Mouse (Mus musculus) heart, embryonic 16.5 days (tissue): Measurements from ENCODE around the gene Casz1. TPM values are rescaled to one million over a fixed set of nuclear protein-coding genes. Genes with fewer than 3 reads are reported as not detected.

Source experiments
- ATAC-seq: fragments of 200-750 bp; cut with Nextera tagmentation; replicated peaks from 2 replicates; pipeline ENCODE4 v1.8.0; 2017; ENCODE audit warnings: moderate number of reproducible peaks; ENCODE audit not compliant: insufficient read depth, low FRiP score; ENCODE audit errors: extremely low read depth
- H3K27ac ChIP-seq: fragments of 300-500 bp; sonication (generic); 2 replicates; pipeline ENCODE4 v1.5.1; 2014; ENCODE audit warnings: mild to moderate bottlenecking, low read length, control low read depth, moderate library complexity
- H3K27me3 ChIP-seq: fragments of 300-500 bp; sonication (generic); 2 replicates; pipeline ENCODE4 v1.6.1; 2014; ENCODE audit warnings: low read length, mixed read lengths; ENCODE audit not compliant: control insufficient read depth, insufficient read depth
- H3K36me3 ChIP-seq: fragments of 300-500 bp; sonication (generic); 2 replicates; pipeline ENCODE4 v1.6.1; 2014; ENCODE audit not compliant: control insufficient read depth, insufficient read depth
- H3K4me1 ChIP-seq: fragments of 300-500 bp; sonication (generic); 2 replicates; pipeline ENCODE4 v1.6.1; 2014; ENCODE audit warnings: low read length, mixed read lengths; ENCODE audit not compliant: control insufficient read depth, insufficient read depth
- H3K4me2 ChIP-seq: fragments of 300-500 bp; sonication (generic); 2 replicates; pipeline ENCODE4 v1.6.1; 2014; ENCODE audit warnings: low read depth, mild to moderate bottlenecking, control low read depth, low read length
- H3K4me3 ChIP-seq: fragments of 300-500 bp; sonication (generic); 2 replicates; pipeline ENCODE4 v1.5.1; 2014; ENCODE audit warnings: mild to moderate bottlenecking, control low read depth, low read length
- H3K9ac ChIP-seq: fragments of 300-500 bp; sonication (generic); 2 replicates; pipeline ENCODE4 v1.6.1; 2014; ENCODE audit warnings: low read length, control low read depth
- H3K9me3 ChIP-seq: fragments of 300-500 bp; sonication (generic); replicated peaks from 2 replicates; pipeline ENCODE4 v1.6.1; 2016; ENCODE audit warnings: low read length; ENCODE audit not compliant: control insufficient read depth
- WGBS: fragments of 180-500 bp; shearing (Covaris S2); extraction: QIAGEN DNeasy Blood & Tissue Kit; methylation state at CpG from one replicate; pipeline ENCODE4 v1.1.7; 2014; 5-methylcytosine and 5-hydroxymethylcytosine counted together
- polyA plus RNA-seq: library from polyadenylated mRNA; unstranded; fragments of >200 nt; fragmentation: Nextera tagmentation; extraction: Ambion mirVana; gene quantifications from 2 replicates; pipeline ENCODE4 v1.2.1, GENCODE M21; 2015

The Casz1 gene
- polyA plus RNA-seq, 1 experiment from 2014 or later: 22.4 TPM

- H3K9ac ChIP-seq: no peak overlapping the region
- peaks cover 15% of the 10 kb centered on the region for H3K36me3 ChIP-seq
- no peak overlapping the region for H3K27ac ChIP-seq
- 74% methylated on average over 13 of the region's 13 CpGs for WGBS
- ATAC-seq: no peak
- no peak overlapping the region for H3K4me2 ChIP-seq
- H3K27me3 ChIP-seq: no peaks in the 10 kb centered on the region
- H3K4me3 ChIP-seq: no peak overlapping the region
- H3K4me1 ChIP-seq: peaks cover 42% of the 10 kb centered on the region
- H3K9me3 ChIP-seq: no peaks in the 10 kb centered on the region
These were observed 128.9 kb downstream of the Casz1 start for GRCm38 (mm10) chr4:148933109-148933508.

DNA sequence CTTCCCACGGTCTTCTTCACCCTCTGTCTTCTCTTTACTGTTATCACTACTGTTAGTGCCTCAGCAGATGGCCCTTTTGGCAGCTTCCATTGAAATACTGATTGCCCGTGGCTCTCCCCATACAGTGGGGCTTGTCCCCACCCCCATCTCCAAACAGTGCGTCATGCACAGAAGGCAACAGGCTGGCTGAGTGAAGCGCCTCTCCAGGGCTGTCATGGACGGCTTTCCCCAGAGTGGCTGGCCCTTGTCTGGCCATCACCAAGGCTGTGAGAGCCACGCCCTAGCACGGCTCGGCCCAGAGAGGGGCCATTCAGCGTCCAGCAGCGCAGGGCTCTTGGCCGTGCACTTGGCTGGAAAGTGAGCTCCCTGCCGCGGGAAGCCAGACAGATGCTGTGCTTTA is 131.0 kb downstream of the Casz1 start:
- Histone ChIP-seq H3K27ac (peak overlapping the region; percentile 41), H3K4me1 (peaks cover 40% of the 10 kb centered on the region), H3K9ac (peak overlapping the region; percentile 57), H3K9me3 (no peaks in the 10 kb centered on the region), H3K4me3 (no peak overlapping the region), H3K4me2 (peak overlapping the region; percentile 9; the same call in 1 of the 2 replicates), H3K27me3 (no peaks in the 10 kb centered on the region), H3K36me3 (peaks cover 27% of the 10 kb centered on the region)
- peak; percentile 39 for ATAC-seq
- WGBS: 24% methylated on average over 13 of the region's 13 CpGs

GRCm38 (mm10) chr4:148936111-148936510 is 131.9 kb downstream of the Casz1 start:
- no peak overlapping the region for H3K27ac ChIP-seq
- no peak overlapping the region for H3K4me2 ChIP-seq
- H3K36me3 ChIP-seq: peaks cover 27% of the 10 kb centered on the region
- no peaks in the 10 kb centered on the region for H3K27me3 ChIP-seq
- no peak overlapping the region for H3K9ac ChIP-seq
- no peaks in the 10 kb centered on the region for H3K9me3 ChIP-seq
- 79% methylated on average over 12 of the region's 12 CpGs for WGBS
- H3K4me1 ChIP-seq: peaks cover 40% of the 10 kb centered on the region
- ATAC-seq: no peak
- H3K4me3 ChIP-seq: no peak overlapping the region

DNA sequence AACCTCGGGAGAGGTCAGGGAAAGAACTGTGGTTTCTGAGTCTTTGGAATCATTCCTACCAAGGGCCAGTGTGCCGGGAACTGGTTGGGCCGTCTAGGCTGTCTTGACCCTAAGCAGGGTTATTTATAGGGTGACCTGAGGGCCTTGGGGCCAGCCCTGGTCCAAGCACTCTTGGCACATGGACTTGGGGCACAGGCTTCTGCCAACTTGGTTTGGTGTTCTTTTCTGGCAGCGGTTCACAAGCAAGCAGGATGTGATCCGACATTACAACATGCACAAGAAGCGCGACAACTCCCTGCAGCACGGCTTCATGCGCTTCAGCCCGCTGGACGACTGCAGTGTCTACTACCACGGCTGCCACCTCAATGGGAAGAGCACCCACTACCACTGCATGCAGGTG is 132.5 kb downstream of the Casz1 start:
- Histone ChIP-seq H3K4me1 (peaks cover 37% of the 10 kb centered on the region), H3K9ac (no peak overlapping the region), H3K4me2 (no peak overlapping the region), H3K4me3 (no peak overlapping the region), H3K27ac (no peak overlapping the region), H3K36me3 (peaks cover 27% of the 10 kb centered on the region), H3K9me3 (no peaks in the 10 kb centered on the region), H3K27me3 (no peaks in the 10 kb centered on the region)
- no peak for ATAC-seq
- WGBS: 80% methylated on average over 12 of the region's 12 CpGs

GRCm38 (mm10) chr4:148938546-148938945 is 134.3 kb downstream of the Casz1 start:
- ATAC-seq: no peak
- 81% methylated on average over 26 of the region's 26 CpGs for WGBS
- Histone ChIP-seq H3K36me3 (peaks cover 32% of the 10 kb centered on the region), H3K9me3 (no peaks in the 10 kb centered on the region), H3K27me3 (no peaks in the 10 kb centered on the region), H3K27ac (no peak overlapping the region), H3K4me3 (no peak overlapping the region), H3K9ac (no peak overlapping the region), H3K4me1 (peaks cover 34% of the 10 kb centered on the region), H3K4me2 (no peak overlapping the region)

GRCm38 (mm10) chr4:148940674-148941211 is 136.5 kb downstream of the Casz1 start:
- ATAC-seq: peak; percentile 86
- peak overlapping the region; percentile 63 for H3K27ac ChIP-seq
- H3K9ac ChIP-seq: peak overlapping the region; percentile 53
- no peaks in the 10 kb centered on the region for H3K9me3 ChIP-seq
- WGBS: 14% methylated on average over 25 of the region's 25 CpGs
- peak overlapping the region; percentile 11; the same call in 1 of the 2 replicates for H3K4me3 ChIP-seq
- peak overlapping the region; percentile 50 for H3K4me2 ChIP-seq
- peaks cover 32% of the 10 kb centered on the region for H3K36me3 ChIP-seq
- H3K4me1 ChIP-seq: peaks cover 33% of the 10 kb centered on the region
- no peaks in the 10 kb centered on the region for H3K27me3 ChIP-seq

DNA sequence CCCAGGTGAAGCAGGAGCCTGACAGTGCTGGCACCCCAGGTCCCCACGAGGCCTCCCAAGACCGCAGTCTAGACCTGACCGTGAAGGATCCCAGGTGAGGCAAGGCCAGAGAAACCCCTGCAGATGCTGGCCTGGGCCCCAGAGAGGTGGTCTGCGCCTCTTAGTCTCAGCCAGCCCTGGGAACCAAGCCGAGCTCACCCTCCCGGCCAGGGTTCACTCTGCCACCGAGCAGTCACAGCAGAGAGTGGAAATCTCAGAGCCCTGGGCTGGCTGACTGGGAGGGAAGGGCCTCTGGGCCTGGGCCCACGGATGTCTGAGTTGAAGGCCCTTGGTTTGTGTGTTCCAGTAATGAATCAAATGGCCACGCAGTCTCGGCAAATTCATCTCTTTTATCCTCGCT is 137.1 kb downstream of the Casz1 start:
- Histone ChIP-seq H3K4me3 (no peak overlapping the region), H3K27ac (0 out of 2 replicates have a peak overlapping the region, but pooled peaks have one; percentile 27), H3K4me2 (no peak overlapping the region; the same call in 1 of the 2 replicates), H3K27me3 (no peaks in the 10 kb centered on the region), H3K36me3 (peaks cover 32% of the 10 kb centered on the region), H3K4me1 (peaks cover 34% of the 10 kb centered on the region), H3K9ac (0 out of 2 replicates have a peak overlapping the region, but pooled peaks have one; percentile 12), H3K9me3 (no peaks in the 10 kb centered on the region)
- ATAC-seq: no peak
- WGBS: 70% methylated on average over 11 of the region's 11 CpGs

- H3K27me3 ChIP-seq: no peaks in the 10 kb centered on the region
- no peak overlapping the region for H3K27ac ChIP-seq
- WGBS: 22% methylated on average over 5 of the region's 5 CpGs
- no peak for ATAC-seq
- no peak overlapping the region for H3K9ac ChIP-seq
- H3K4me3 ChIP-seq: no peak overlapping the region
- no peaks in the 10 kb centered on the region for H3K9me3 ChIP-seq
- peaks cover 34% of the 10 kb centered on the region for H3K4me1 ChIP-seq
- H3K4me2 ChIP-seq: no peak overlapping the region
- H3K36me3 ChIP-seq: peaks cover 30% of the 10 kb centered on the region
These were observed 138.9 kb downstream of the Casz1 start for GRCm38 (mm10) chr4:148943099-148943498.

GRCm38 (mm10) chr4:148945476-148945881 is 141.2 kb downstream of the Casz1 start:
- no peak overlapping the region for H3K4me3 ChIP-seq
- H3K27me3 ChIP-seq: no peaks in the 10 kb centered on the region
- 49% methylated on average over 4 of the region's 4 CpGs for WGBS
- no peak overlapping the region for H3K4me2 ChIP-seq
- peaks cover 25% of the 10 kb centered on the region for H3K4me1 ChIP-seq
- H3K36me3 ChIP-seq: peaks cover 26% of the 10 kb centered on the region
- H3K27ac ChIP-seq: peak overlapping the region; percentile 68
- ATAC-seq: peak; percentile 39
- H3K9ac ChIP-seq: no peak overlapping the region; the same call in 1 of the 2 replicates
- H3K9me3 ChIP-seq: no peaks in the 10 kb centered on the region
